Mouse (Mus musculus) lung, postnatal 0 days (tissue): ENCODE results near the gene Atxn7l3b.

Experiments used
- CTCF ChIP-seq: IDR thresholded peaks from 2 replicates; pipeline ENCODE4 v1.5.1; 2016; ENCODE audit warnings: antibody characterized with exemption, mild to moderate bottlenecking
- EP300 ChIP-seq: IDR thresholded peaks from 2 replicates; pipeline ENCODE4 v1.6.1; 2016; ENCODE audit warnings: antibody characterized with exemption, mild to moderate bottlenecking, control low read depth

DNA sequence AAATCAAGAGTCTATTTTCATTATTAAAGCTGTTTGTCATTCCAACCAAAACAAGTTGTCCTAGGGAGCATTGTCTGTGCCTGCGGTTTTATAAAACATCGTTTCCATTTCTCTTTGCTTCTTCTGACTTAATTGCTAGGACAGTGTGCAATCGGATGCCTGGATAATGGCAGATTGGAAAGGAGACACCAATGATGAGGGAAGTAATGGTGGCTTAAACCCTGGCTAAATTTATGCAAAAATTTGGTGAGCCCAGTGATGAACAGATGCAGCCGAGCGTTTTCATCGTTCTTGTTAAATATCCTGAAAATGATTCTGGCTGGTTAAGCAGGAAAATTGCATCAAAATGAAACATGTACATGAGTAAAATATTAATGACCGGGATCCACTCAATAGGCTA is 28.6 kb downstream of the Atxn7l3b start:
- TF ChIP-seq CTCF (no peak), EP300 (no peak)
